Mouse (Mus musculus) erythroblast, embryonic 14.5 days (primary cell): ENCODE results near the gene Zfp60. TPM values are rescaled to one million over a fixed set of nuclear protein-coding genes. Genes with fewer than 3 reads are reported as not detected.

ENCODE experiments used
- H3K27me3 ChIP-seq: 2 replicates; pipeline ENCODE4 v1.6.1; 2012; ENCODE audit warnings: inconsistent platforms; ENCODE audit not compliant: control insufficient read depth
- H3K36me3 ChIP-seq: 2 replicates; pipeline ENCODE4 v1.6.1; 2012; ENCODE audit warnings: mild to moderate bottlenecking, inconsistent platforms; ENCODE audit not compliant: control insufficient read depth
- H3K4me1 ChIP-seq: 2 replicates; pipeline ENCODE4 v1.6.1; 2012; ENCODE audit warnings: inconsistent platforms; ENCODE audit not compliant: control insufficient read depth
- H3K4me3 ChIP-seq: replicated peaks from 2 replicates; pipeline ENCODE3; 2012; ENCODE audit warnings: moderate library complexity, mild to moderate bottlenecking, inconsistent platforms
- H3K9me3 ChIP-seq: 2 replicates; pipeline ENCODE4 v1.6.1; 2012; ENCODE audit warnings: low read length, inconsistent platforms, mixed read lengths; ENCODE audit not compliant: control insufficient read depth
- GATA1 ChIP-seq: IDR thresholded peaks from 2 replicates; pipeline ENCODE4 v1.6.1; 2012; ENCODE audit warnings: low read length, inconsistent platforms, mixed read lengths
- TAL1 ChIP-seq: IDR thresholded peaks from 3 replicates; pipeline ENCODE4 v1.6.1; 2012; ENCODE audit warnings: low read length, inconsistent platforms, mixed read lengths
- polyA plus RNA-seq: library from polyadenylated mRNA; stranded (reverse); fragments of >175 nt; gene quantifications from 2 replicates; pipeline ENCODE4 v1.2.3, GENCODE M21; 2012

Zfp60 gene
- 0.01 TPM in 2 replicates for polyA plus RNA-seq

GRCm38 (mm10) chr7:27731281-27731883 lies at the start of gene Zfp60:
Gene Zfp60 (plus strand): TSS chr7:27731389.
- Histone ChIP-seq H3K36me3 (no peaks in the 10 kb centered on the region), H3K9me3 (no peaks in the 10 kb centered on the region), H3K4me1 (peaks cover 20% of the 10 kb centered on the region), H3K4me3 (peak within 1 kb of the TSS; percentile 72), H3K27me3 (no peaks in the 10 kb centered on the region)
- TF ChIP-seq GATA1: no peak
- TF ChIP-seq TAL1: no peak

- H3K27me3 ChIP-seq: peaks cover 10% of the 10 kb centered on the region
- H3K36me3 ChIP-seq: no peaks in the 10 kb centered on the region
- H3K4me1 ChIP-seq: peaks cover 4% of the 10 kb centered on the region
- TF ChIP-seq GATA1: no peak
- no peak for TF ChIP-seq TAL1
- no peaks in the 10 kb centered on the region for H3K9me3 ChIP-seq
- H3K4me3 ChIP-seq: no peak overlapping the region
These were observed 48.0 kb upstream of the Zfp60 start for GRCm38 (mm10) chr7:27683218-27683617.

- Histone ChIP-seq H3K9me3 (no peaks in the 10 kb centered on the region), H3K4me3 (no peak overlapping the region), H3K27me3 (peaks cover 10% of the 10 kb centered on the region), H3K36me3 (no peaks in the 10 kb centered on the region), H3K4me1 (peaks cover 23% of the 10 kb centered on the region)
- TF ChIP-seq TAL1: no peak
- TF ChIP-seq GATA1: no peak
These were observed 46.0 kb upstream of the Zfp60 start for GRCm38 (mm10) chr7:27685220-27685619.

GRCm38 (mm10) chr7:27685681-27686080 lies 45.5 kb upstream of the Zfp60 start:
- no peaks in the 10 kb centered on the region for H3K36me3 ChIP-seq
- peaks cover 26% of the 10 kb centered on the region for H3K4me1 ChIP-seq
- H3K27me3 ChIP-seq: peaks cover 10% of the 10 kb centered on the region
- no peak overlapping the region for H3K4me3 ChIP-seq
- no peak for TF ChIP-seq GATA1
- no peak for TF ChIP-seq TAL1
- H3K9me3 ChIP-seq: no peaks in the 10 kb centered on the region

GRCm38 (mm10) chr7:27687043-27687442 lies 44.1 kb upstream of the Zfp60 start:
- TF ChIP-seq TAL1: no peak
- no peak for TF ChIP-seq GATA1
- Histone ChIP-seq H3K4me3 (no peak overlapping the region), H3K36me3 (no peaks in the 10 kb centered on the region), H3K9me3 (no peaks in the 10 kb centered on the region), H3K4me1 (peaks cover 26% of the 10 kb centered on the region), H3K27me3 (peaks cover 10% of the 10 kb centered on the region)

GRCm38 (mm10) chr7:27687836-27688235 lies 43.4 kb upstream of the Zfp60 start:
- Histone ChIP-seq H3K9me3 (no peaks in the 10 kb centered on the region), H3K27me3 (peaks cover 10% of the 10 kb centered on the region), H3K36me3 (no peaks in the 10 kb centered on the region), H3K4me3 (peak overlapping the region; percentile 69), H3K4me1 (peaks cover 26% of the 10 kb centered on the region)
- TF ChIP-seq GATA1 (no peak), TAL1 (no peak)

GRCm38 (mm10) chr7:27688246-27688788 lies 42.9 kb upstream of the Zfp60 start:
- Histone ChIP-seq H3K36me3 (no peaks in the 10 kb centered on the region), H3K27me3 (peaks cover 10% of the 10 kb centered on the region), H3K9me3 (no peaks in the 10 kb centered on the region), H3K4me3 (peak overlapping the region; percentile 69), H3K4me1 (peaks cover 26% of the 10 kb centered on the region)
- TF ChIP-seq TAL1 (no peak), GATA1 (no peak)

GRCm38 (mm10) chr7:27688815-27689612 lies 42.2 kb upstream of the Zfp60 start, which contains the start of gene Zfp607b:
Gene Zfp607b (plus strand): TSS chr7:27689340.
- H3K9me3 ChIP-seq: no peaks in the 10 kb centered on the region
- H3K4me1 ChIP-seq: peaks cover 26% of the 10 kb centered on the region
- no peaks in the 10 kb centered on the region for H3K36me3 ChIP-seq
- peak within 1 kb of the TSS; percentile 69 for H3K4me3 ChIP-seq
- TF ChIP-seq GATA1: peak; percentile 53; the same call in 1 of the 2 replicates
- no peak for TF ChIP-seq TAL1
- H3K27me3 ChIP-seq: peaks cover 7% of the 10 kb centered on the region

GRCm38 (mm10) chr7:27691076-27691475 lies 40.1 kb upstream of the Zfp60 start:
- no peak for TF ChIP-seq GATA1
- TF ChIP-seq TAL1: no peak
- Histone ChIP-seq H3K27me3 (no peaks in the 10 kb centered on the region), H3K4me3 (no peak overlapping the region), H3K36me3 (no peaks in the 10 kb centered on the region), H3K4me1 (peaks cover 26% of the 10 kb centered on the region), H3K9me3 (no peaks in the 10 kb centered on the region)
